Mouse (Mus musculus) embryonic facial prominence, embryonic 14.5 days (tissue): ENCODE data around the gene Lmo4. TPM values are rescaled to one million over a fixed set of nuclear protein-coding genes. Genes with fewer than 3 reads are reported as not detected.
A peak's percentile ranks its signal among the peaks of the same experiment; 100 is the strongest.

ENCODE experiments used
- ATAC-seq: fragments of 200-750 bp; cut with Nextera tagmentation; 2 replicates; pipeline ENCODE4 v1.8.0; 2017; ENCODE audit warnings: low read depth, moderate number of reproducible peaks, moderate TSS enrichment
- DNase-seq: peaks from one replicate; pipeline ENCODE4 v3.0.0-alpha.2; 2015; ENCODE audit warnings: low spot score
- H3K27ac ChIP-seq: fragments of 300-500 bp; sonication (generic); replicated peaks from 2 replicates; pipeline ENCODE4 v1.5.1; 2014; ENCODE audit warnings: low read depth, mild to moderate bottlenecking, low read length, moderate library complexity
- H3K27me3 ChIP-seq: fragments of 300-500 bp; sonication (generic); replicated peaks from 2 replicates; pipeline ENCODE4 v1.6.1; 2014; ENCODE audit warnings: low read length; ENCODE audit not compliant: control insufficient read depth, insufficient read depth
- H3K36me3 ChIP-seq: fragments of 300-500 bp; sonication (generic); 2 replicates; pipeline ENCODE4 v1.6.1; 2014; ENCODE audit warnings: low read length, mixed read lengths; ENCODE audit not compliant: control insufficient read depth, insufficient read depth
- H3K4me1 ChIP-seq: fragments of 300-500 bp; sonication (generic); 2 replicates; pipeline ENCODE4 v1.6.1; 2014; ENCODE audit warnings: antibody characterized with exemption, low read length; ENCODE audit not compliant: control insufficient read depth, insufficient read depth
- H3K4me2 ChIP-seq: fragments of 300-500 bp; sonication (generic); 2 replicates; pipeline ENCODE4 v1.6.1; 2014; ENCODE audit warnings: low read depth, mild to moderate bottlenecking, low read length, moderate library complexity, mixed read lengths
- H3K4me3 ChIP-seq: fragments of 300-500 bp; sonication (generic); 2 replicates; pipeline ENCODE4 v1.5.1; 2014; ENCODE audit warnings: low read depth, mild to moderate bottlenecking, low read length
- H3K9ac ChIP-seq: fragments of 300-500 bp; sonication (generic); 2 replicates; pipeline ENCODE4 v1.6.1; 2014; ENCODE audit warnings: low read depth, mild to moderate bottlenecking, low read length, moderate library complexity, mixed read lengths
- H3K9me3 ChIP-seq: fragments of 300-500 bp; sonication (generic); 2 replicates; pipeline ENCODE4 v1.6.1; 2016; ENCODE audit warnings: low read length; ENCODE audit not compliant: control insufficient read depth
- WGBS: fragments of 180-500 bp; shearing (Covaris S2); extraction: QIAGEN DNeasy Blood & Tissue Kit; methylation state at CpG from one replicate; pipeline ENCODE4 v1.1.7; 2014; 5-methylcytosine and 5-hydroxymethylcytosine counted together
- polyA plus RNA-seq: library from polyadenylated mRNA; unstranded; fragments of >200 nt; fragmentation: Nextera tagmentation; extraction: Ambion mirVana; gene quantifications from 2 replicates; pipeline ENCODE4 v1.2.1, GENCODE M21; 2014

Lmo4 gene
- polyA plus RNA-seq, 1 experiment from 2014 or later = 83.6 TPM

GRCm38 (mm10) chr3:144201794-144202573 lies 3.0 kb downstream of the Lmo4 start:
- H3K27me3 ChIP-seq = no peaks in the 10 kb centered on the region
- ATAC-seq = peak; percentile 48
- peak overlapping the region; percentile 90 for H3K4me3 ChIP-seq
- peak overlapping the region; percentile 99 for H3K27ac ChIP-seq
- H3K9me3 ChIP-seq = no peaks in the 10 kb centered on the region
- H3K4me1 ChIP-seq = peaks cover 24% of the 10 kb centered on the region; the same call in 1 of the 2 replicates
- peaks cover 13% of the 10 kb centered on the region for H3K36me3 ChIP-seq
- peak overlapping the region; percentile 97 for H3K9ac ChIP-seq
- peak overlapping the region; percentile 96 for H3K4me2 ChIP-seq
- peak; percentile 96 for DNase-seq
- WGBS = under 1% methylated on average over 49 of the region's 64 CpGs

- no peak overlapping the region for H3K9ac ChIP-seq
- no peak overlapping the region for H3K27ac ChIP-seq
- H3K36me3 ChIP-seq = peaks cover 39% of the 10 kb centered on the region
- H3K27me3 ChIP-seq = no peaks in the 10 kb centered on the region
- H3K4me3 ChIP-seq = no peak overlapping the region
- DNase-seq (no peak), ATAC-seq (0 out of 2 replicates have a peak, but pooled peaks have one; percentile 27)
- 52% methylated on average over 13 of the region's 13 CpGs for WGBS
- no peak overlapping the region for H3K4me2 ChIP-seq
- H3K9me3 ChIP-seq = no peaks in the 10 kb centered on the region
- H3K4me1 ChIP-seq = no peaks in the 10 kb centered on the region
Observed at GRCm38 (mm10) chr3:144185327-144186152, 19.5 kb downstream of the Lmo4 start.

DNA sequence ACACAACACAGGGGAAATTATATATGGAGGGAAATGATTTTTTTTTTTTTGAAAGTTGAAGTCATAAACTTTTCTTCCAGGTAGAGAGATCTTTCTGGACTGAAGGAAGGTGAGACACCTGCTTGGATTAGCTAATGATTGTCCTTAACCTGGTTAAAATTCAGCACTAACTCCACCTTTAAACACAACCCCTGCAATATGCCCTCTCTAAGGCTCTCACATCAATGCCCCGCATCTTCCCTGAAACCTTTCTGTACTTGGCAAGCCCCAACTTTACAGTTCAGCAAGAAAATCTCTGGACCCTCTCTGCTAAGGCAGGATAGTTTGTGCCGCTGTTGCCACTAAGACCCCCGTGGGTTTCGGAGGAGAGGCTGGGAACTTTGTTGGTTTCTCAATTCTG lies 20.1 kb downstream of the Lmo4 start:
- H3K4me3 ChIP-seq = no peak overlapping the region
- no peaks in the 10 kb centered on the region for H3K9me3 ChIP-seq
- H3K27ac ChIP-seq = no peak overlapping the region
- no peaks in the 10 kb centered on the region for H3K4me1 ChIP-seq
- WGBS = 65% methylated on average over 4 of the region's 4 CpGs
- no peak for ATAC-seq
- H3K27me3 ChIP-seq = no peaks in the 10 kb centered on the region
- no peak for DNase-seq
- H3K9ac ChIP-seq = no peak overlapping the region
- H3K4me2 ChIP-seq = no peak overlapping the region
- peaks cover 32% of the 10 kb centered on the region for H3K36me3 ChIP-seq

- Histone ChIP-seq H3K4me1 (no peaks in the 10 kb centered on the region), H3K9ac (no peak overlapping the region), H3K4me2 (no peak overlapping the region), H3K9me3 (no peaks in the 10 kb centered on the region), H3K4me3 (no peak overlapping the region), H3K27ac (no peak overlapping the region), H3K36me3 (peaks cover 5% of the 10 kb centered on the region; the same call in 1 of the 2 replicates), H3K27me3 (no peaks in the 10 kb centered on the region)
- WGBS = 73% methylated on average over 6 of the region's 6 CpGs
- DNase-seq = no peak
- ATAC-seq = no peak
Observed at GRCm38 (mm10) chr3:144182229-144182628, 22.8 kb downstream of the Lmo4 start.

- no peaks in the 10 kb centered on the region for H3K27me3 ChIP-seq
- no peaks in the 10 kb centered on the region for H3K9me3 ChIP-seq
- H3K27ac ChIP-seq = no peak overlapping the region
- H3K4me3 ChIP-seq = no peak overlapping the region
- H3K4me1 ChIP-seq = no peaks in the 10 kb centered on the region
- 66% methylated on average over 3 of the region's 3 CpGs for WGBS
- no peak overlapping the region for H3K9ac ChIP-seq
- DNase-seq (no peak), ATAC-seq (no peak)
- H3K4me2 ChIP-seq = no peak overlapping the region
- no peaks in the 10 kb centered on the region for H3K36me3 ChIP-seq
Observed at GRCm38 (mm10) chr3:144178937-144179336, 26.1 kb downstream of the Lmo4 start.

GRCm38 (mm10) chr3:144173866-144174588 lies 31.0 kb downstream of the Lmo4 start:
- WGBS = 44% methylated on average over 7 of the region's 7 CpGs
- no peak for ATAC-seq

GRCm38 (mm10) chr3:144173138-144173537 lies 31.9 kb downstream of the Lmo4 start:
- no peak for ATAC-seq
- DNase-seq = no peak
- H3K9ac ChIP-seq = no peak overlapping the region
- no peaks in the 10 kb centered on the region for H3K27me3 ChIP-seq
- no peak overlapping the region for H3K4me2 ChIP-seq
- H3K36me3 ChIP-seq = no peaks in the 10 kb centered on the region
- no peak overlapping the region for H3K27ac ChIP-seq
- no peak overlapping the region for H3K4me3 ChIP-seq
- no peaks in the 10 kb centered on the region; the same call in 1 of the 2 replicates for H3K9me3 ChIP-seq
- no peaks in the 10 kb centered on the region for H3K4me1 ChIP-seq
- WGBS = 91% methylated on average over 11 of the region's 11 CpGs

More at GRCm38 (mm10) chr3:144173866-144174588, 31.0 kb downstream of the Lmo4 start:
- no peak overlapping the region for H3K4me3 ChIP-seq
- H3K27ac ChIP-seq = no peak overlapping the region
- no peak overlapping the region for H3K4me2 ChIP-seq
- no peaks in the 10 kb centered on the region for H3K36me3 ChIP-seq
- H3K9me3 ChIP-seq = no peaks in the 10 kb centered on the region; the same call in 1 of the 2 replicates
- no peak overlapping the region for H3K9ac ChIP-seq
- no peak for DNase-seq
- no peaks in the 10 kb centered on the region for H3K27me3 ChIP-seq
- H3K4me1 ChIP-seq = no peaks in the 10 kb centered on the region

DNA sequence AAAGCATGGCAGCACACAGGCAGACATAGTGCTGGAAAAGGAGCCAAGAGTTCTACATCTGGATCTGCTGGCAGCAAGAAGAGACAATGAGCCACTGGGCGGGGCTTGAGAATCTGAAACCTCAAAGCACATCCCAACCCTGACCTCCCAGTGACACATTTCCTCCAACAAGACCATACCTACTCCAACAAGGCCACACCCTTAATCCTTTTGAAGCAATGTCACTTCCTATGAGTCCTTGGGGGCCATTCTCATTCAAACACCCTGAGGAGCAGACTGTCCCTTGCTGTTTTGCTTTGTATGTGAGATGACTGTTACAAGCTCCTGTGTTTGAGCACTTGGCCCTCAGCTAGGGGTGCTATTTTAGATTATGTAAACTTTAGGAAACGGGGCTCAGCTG lies 33.3 kb downstream of the Lmo4 start:
- Histone ChIP-seq H3K9me3 (no peaks in the 10 kb centered on the region; the same call in 1 of the 2 replicates), H3K4me2 (no peak overlapping the region), H3K4me1 (no peaks in the 10 kb centered on the region), H3K27me3 (no peaks in the 10 kb centered on the region), H3K9ac (no peak overlapping the region), H3K27ac (no peak overlapping the region), H3K4me3 (no peak overlapping the region), H3K36me3 (no peaks in the 10 kb centered on the region)
- ATAC-seq (no peak), DNase-seq (no peak)
- 76% methylated on average over 2 of the region's 2 CpGs for WGBS
